Mouse (Mus musculus) liver, embryonic 14.5 days (tissue): ENCODE results near the gene Car3. TPM values are rescaled to one million over a fixed set of nuclear protein-coding genes. Genes with fewer than 3 reads are reported as not detected.
A peak's percentile ranks its signal among the peaks of the same experiment; 100 is the strongest.

Experiments
- ATAC-seq: fragments of 200-750 bp; cut with Nextera tagmentation; 2 replicates; pipeline ENCODE4 v1.8.0; 2017; ENCODE audit warnings: moderate number of reproducible peaks, mild to moderate bottlenecking, moderate library complexity; ENCODE audit not compliant: insufficient read depth
- DNase-seq, 3 experiments: peaks; one replicate each; pipeline ENCODE4 v3.0.0-alpha.2; 2012 to 2013; ENCODE audit warnings: low read depth in 3 of 3, low spot score in 3 of 3
- H3K27ac ChIP-seq: fragments of 300-500 bp; sonication (generic); 2 replicates; pipeline ENCODE4 v1.5.1; 2014; ENCODE audit warnings: moderate library complexity, mild to moderate bottlenecking, control low read depth, inconsistent platforms
- H3K27me3 ChIP-seq: fragments of 300-500 bp; sonication (generic); 2 replicates; pipeline ENCODE4 v1.6.1; 2014; ENCODE audit warnings: mild to moderate bottlenecking, low read length, moderate library complexity; ENCODE audit not compliant: control insufficient read depth, insufficient read depth
- H3K36me3 ChIP-seq: fragments of 300-500 bp; sonication (generic); replicated peaks from 2 replicates; pipeline ENCODE4 v1.6.1; 2014; ENCODE audit warnings: low read depth; ENCODE audit not compliant: control insufficient read depth, insufficient read depth
- H3K4me1 ChIP-seq, 2 experiments: fragments of 200-500 bp in 1 of 2; fragments of 300-500 bp in 1 of 2; sonication (generic) in 1 of 2; replicated peaks; 2 replicates each; pipeline ENCODE4 v1.6.1; 2012 to 2014; ENCODE audit warnings: antibody characterized with exemption in 1 of 2, inconsistent platforms in 1 of 2, low read length in 1 of 2; ENCODE audit not compliant: control insufficient read depth in 2 of 2, insufficient read depth in 2 of 2
- H3K4me2 ChIP-seq: fragments of 300-500 bp; sonication (generic); 2 replicates; pipeline ENCODE4 v1.6.1; 2014; ENCODE audit warnings: low read depth, mild to moderate bottlenecking, control low read depth, moderate library complexity
- H3K4me3 ChIP-seq, 2 experiments: fragments of 200-500 bp in 1 of 2; fragments of 300-500 bp in 1 of 2; sonication (generic) in 1 of 2; 2 replicates each; pipeline ENCODE4 v1.5.1; 2012 to 2014; ENCODE audit warnings: low read depth in 2 of 2, low read length in 2 of 2, mild to moderate bottlenecking in 2 of 2, control low read depth in 1 of 2, inconsistent platforms in 1 of 2, moderate library complexity in 1 of 2; ENCODE audit not compliant: insufficient read depth in 1 of 2
- H3K9ac ChIP-seq: fragments of 300-500 bp; sonication (generic); replicated peaks from 2 replicates; pipeline ENCODE4 v1.6.1; 2014; ENCODE audit warnings: mild to moderate bottlenecking, control low read depth, moderate library complexity
- H3K9me3 ChIP-seq: fragments of 300-500 bp; sonication (generic); 2 replicates; pipeline ENCODE4 v1.6.1; 2016; ENCODE audit warnings: low read length, mixed read lengths; ENCODE audit not compliant: control insufficient read depth
- CTCF ChIP-seq: IDR thresholded peaks from 2 replicates; pipeline ENCODE4 v1.5.1; 2016; ENCODE audit warnings: antibody characterized with exemption, low read depth, control low read depth
- EP300 ChIP-seq: IDR thresholded peaks from 2 replicates; pipeline ENCODE4 v1.6.1; 2016; ENCODE audit warnings: antibody characterized with exemption, low read depth
- WGBS: fragments of 180-500 bp; shearing (Covaris S2); extraction: QIAGEN DNeasy Blood & Tissue Kit; methylation state at CpG from one replicate; pipeline ENCODE4 v1.1.7; 2014; ENCODE audit not compliant: insufficient replicate concordance; 5-methylcytosine and 5-hydroxymethylcytosine counted together
- polyA plus RNA-seq, 2 experiments: library from polyadenylated mRNA; depleted of rRNA in 1 of 2; stranded (reverse) in 1 of 2; unstranded in 1 of 2; fragments of >200 nt; fragmentation: Nextera tagmentation in 1 of 2; extraction: Ambion mirVana in 1 of 2; gene quantifications; 2 replicates each; pipeline versions ENCODE4 v1.2.1 to v1.2.3; 2012 to 2014

Car3 gene
- polyA plus RNA-seq, 2 experiments = 33.2 to 80.3 TPM

- H3K27ac ChIP-seq = no peak overlapping the region; the same call in 1 of the 2 replicates
- no peak overlapping the region for H3K4me2 ChIP-seq
- H3K4me1 ChIP-seq = peaks cover 0 to 2% of the 10 kb centered on the region in 2 experiments; a peak in 1 of 4 replicates
- TF ChIP-seq CTCF (no peak), EP300 (no peak)
- no peak overlapping the region for H3K4me3 ChIP-seq
- no peak overlapping the region for H3K9ac ChIP-seq
- WGBS = 90% methylated on average over 6 of the region's 6 CpGs
- no peak for ATAC-seq
- peaks cover 94% of the 10 kb centered on the region for H3K36me3 ChIP-seq
- H3K27me3 ChIP-seq = no peaks in the 10 kb centered on the region
- DNase-seq = no peak
- no peaks in the 10 kb centered on the region for H3K9me3 ChIP-seq
Measured at GRCm38 (mm10) chr3:14897770-14898169, 34.5 kb downstream of the Car3 start.

DNA sequence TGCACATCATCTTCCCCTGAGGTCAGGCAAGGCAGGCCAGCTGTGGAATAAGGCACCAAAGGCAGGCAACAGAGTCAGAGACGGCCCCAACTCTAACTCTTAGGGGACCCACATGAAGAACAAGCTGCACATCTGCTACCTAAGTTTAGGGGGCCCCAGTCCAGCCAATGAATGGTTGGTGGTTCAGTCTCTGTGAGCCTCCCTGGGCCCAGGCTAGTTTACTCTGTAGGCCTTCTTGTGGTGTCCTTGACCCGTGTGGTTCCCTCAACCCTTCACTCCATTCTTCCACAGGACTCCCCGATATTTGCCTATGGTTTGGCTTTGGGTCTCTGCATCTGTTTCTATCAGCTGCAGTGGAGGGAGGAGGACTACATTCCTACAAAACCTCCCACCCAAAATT, 40.1 kb downstream of the Car3 start:
- DNase-seq (no peak), ATAC-seq (peak; percentile 24)
- peaks cover 63% of the 10 kb centered on the region for H3K36me3 ChIP-seq
- no peak overlapping the region for H3K4me2 ChIP-seq
- no peaks in the 10 kb centered on the region for H3K9me3 ChIP-seq
- H3K27me3 ChIP-seq = no peaks in the 10 kb centered on the region
- H3K27ac ChIP-seq = no peak overlapping the region
- no peak for TF ChIP-seq CTCF
- no peak overlapping the region for H3K4me3 ChIP-seq
- H3K4me1 ChIP-seq = no peaks in the 10 kb centered on the region
- no peak overlapping the region for H3K9ac ChIP-seq
- 89% methylated on average over 3 of the region's 3 CpGs for WGBS

DNA sequence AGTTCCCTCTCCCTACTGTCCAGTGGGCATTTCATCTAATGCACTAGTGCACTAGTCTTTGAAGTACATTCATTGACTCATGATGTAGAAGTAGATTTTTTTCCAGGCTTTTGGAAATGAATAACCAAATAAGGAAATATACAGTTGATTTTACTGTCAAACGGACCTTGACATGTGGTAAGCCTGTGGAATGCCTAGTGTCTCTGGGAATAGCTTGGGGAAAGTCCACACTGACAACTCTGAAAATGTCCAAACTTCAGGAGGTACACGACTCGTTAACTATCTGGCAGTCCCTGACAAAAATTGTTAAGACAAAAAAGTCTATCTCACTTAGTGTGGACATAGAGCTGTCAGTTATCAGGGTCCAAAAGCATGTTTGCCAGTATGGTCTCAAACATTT, 40.9 kb downstream of the Car3 start:
- no peak for DNase-seq
- Histone ChIP-seq H3K9ac (no peak overlapping the region), H3K4me2 (no peak overlapping the region), H3K27ac (peak overlapping the region; percentile 10; the same call in 1 of the 2 replicates), H3K4me1 (no peaks in the 10 kb centered on the region), H3K27me3 (no peaks in the 10 kb centered on the region), H3K4me3 (no peak overlapping the region), H3K9me3 (no peaks in the 10 kb centered on the region), H3K36me3 (peaks cover 55% of the 10 kb centered on the region)
- WGBS = 67% methylated on average over 3 of the region's 3 CpGs
- no peak for ATAC-seq
- no peak for TF ChIP-seq CTCF
- TF ChIP-seq EP300 = no peak

DNA sequence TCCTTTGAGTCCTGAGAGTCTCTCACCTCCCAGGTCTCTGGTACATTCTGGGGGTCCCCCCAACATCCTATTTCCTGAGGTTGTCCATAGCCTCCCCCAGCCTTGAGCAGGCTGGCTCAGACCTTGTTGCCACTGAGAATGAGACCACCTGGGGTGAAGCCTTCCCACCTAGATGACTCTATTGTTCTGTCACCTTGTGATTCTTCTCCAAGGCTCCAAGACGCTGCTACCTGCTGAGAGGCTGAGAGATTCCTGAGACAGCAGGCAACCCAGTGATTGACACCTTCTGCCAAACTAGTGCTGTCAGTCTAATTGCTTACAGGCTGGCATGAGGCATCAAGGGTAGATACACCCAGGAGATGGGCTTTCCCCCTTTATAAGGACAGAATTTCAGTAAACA, 44.0 kb downstream of the Car3 start:
- Histone ChIP-seq H3K27me3 (no peaks in the 10 kb centered on the region), H3K9ac (no peak overlapping the region), H3K27ac (no peak overlapping the region), H3K4me2 (no peak overlapping the region), H3K4me1 (no peaks in the 10 kb centered on the region; a peak in 1 of 4 replicates), H3K9me3 (no peaks in the 10 kb centered on the region), H3K4me3 (no peak overlapping the region), H3K36me3 (peaks cover 27% of the 10 kb centered on the region)
- DNase-seq = no peak
- no peak for ATAC-seq
- 79% methylated on average over 1 of the region's 1 CpGs for whole genome bisulfite sequencing
- TF ChIP-seq CTCF = no peak
- TF ChIP-seq EP300 = no peak

DNA sequence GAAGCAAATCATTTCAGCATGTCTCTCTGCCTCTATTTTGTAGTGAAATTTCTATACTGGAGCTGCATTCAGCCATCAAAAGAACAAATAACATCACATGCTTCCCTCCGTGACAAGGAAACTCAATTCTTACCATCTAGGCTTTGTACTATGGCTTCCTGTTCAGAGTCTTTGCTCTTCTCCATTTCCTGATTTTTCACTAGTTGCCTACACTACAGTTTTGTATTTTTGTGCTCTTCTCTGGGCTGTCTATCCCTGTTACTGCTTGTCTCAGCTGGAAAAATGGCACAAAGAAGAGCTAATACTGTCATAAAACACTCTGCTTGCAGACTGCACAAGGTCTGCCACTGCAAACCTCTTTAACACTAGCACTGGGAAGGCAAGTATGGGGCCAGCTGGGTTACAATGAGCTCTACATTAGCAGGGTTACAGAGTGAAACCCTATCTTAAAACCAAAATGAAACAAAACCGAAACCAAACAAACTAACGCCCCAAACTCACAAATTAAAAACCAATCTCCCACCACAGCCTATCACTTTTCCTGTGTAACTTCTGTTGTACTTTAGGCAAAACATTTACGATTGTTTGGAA, 48.8 kb downstream of the Car3 start:
- no peak for TF ChIP-seq EP300
- no peak for TF ChIP-seq CTCF
- Histone ChIP-seq H3K4me2 (peak overlapping the region; percentile 18; the same call in 1 of the 2 replicates), H3K9ac (0 out of 2 replicates have a peak overlapping the region, but pooled peaks have one; percentile 31), H3K27ac (no peak overlapping the region), H3K27me3 (no peaks in the 10 kb centered on the region), H3K4me3 (no peak overlapping the region), H3K9me3 (no peaks in the 10 kb centered on the region), H3K36me3 (no peaks in the 10 kb centered on the region), H3K4me1 (no peaks in the 10 kb centered on the region; a peak in 1 of 4 replicates)
- WGBS = 64% methylated on average over 4 of the region's 4 CpGs
- DNase-seq = no peak
- no peak for ATAC-seq
